Mouse (Mus musculus) left cerebral cortex, postnatal 36 days (tissue): Measurements from ENCODE around the gene Col4a2. TPM values are rescaled to one million over a fixed set of nuclear protein-coding genes. Genes with fewer than 3 reads are reported as not detected.

Experiments
- DNase-seq, 2 experiments: peaks; one replicate each; pipeline ENCODE4 v3.0.0; 2021 to 2022; ENCODE audit warnings: low spot score in 2 of 2, mixed read lengths in 1 of 2
- intact Hi-C: fragments of 180-260 bp; cut with DNase I; formaldehyde crosslinking; loops from one replicate; pipeline ENCODE4 v1.15.1; 2025
- total RNA-seq, 2 experiments: library from RNA; stranded (reverse); gene quantifications; 2 replicates each; pipeline ENCODE4 v1.2.3; 2021

The Col4a2 gene
- total RNA-seq, 2 experiments from 2014 or later, result 38.9 to 64.6 TPM

- intact Hi-C loops, result no loop called here
- no peak for DNase-seq
Observed at GRCm38 (mm10) chr8:11348622-11349021, 36.0 kb downstream of the Col4a2 start.

GRCm38 (mm10) chr8:11351355-11351754 lies 38.8 kb downstream of the Col4a2 start:
- DNase-seq, result no peak
- intact Hi-C loops, result no loop called here

DNA sequence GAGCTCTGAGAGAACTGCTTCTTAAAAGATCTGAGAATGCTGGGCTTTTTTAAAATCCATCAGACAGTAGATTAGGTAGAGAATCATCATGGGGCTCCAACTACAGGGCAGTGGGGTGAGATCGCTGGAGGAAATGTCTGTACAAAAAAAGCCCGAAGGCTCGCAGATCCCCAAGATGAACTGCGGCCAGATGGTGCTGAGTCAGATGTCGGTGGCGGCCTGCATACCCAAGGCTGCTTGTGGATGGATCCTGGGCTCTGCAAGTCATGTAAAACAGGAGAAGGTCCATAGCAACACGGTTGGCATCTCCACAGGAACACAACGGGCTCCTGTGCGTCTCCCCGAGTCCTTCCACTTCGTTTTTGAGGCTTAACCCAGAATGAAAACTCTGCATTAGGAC lies 39.9 kb downstream of the Col4a2 start:
- peak; percentile 50 to 63 for DNase-seq
- intact Hi-C loops, result no loop called here

DNA sequence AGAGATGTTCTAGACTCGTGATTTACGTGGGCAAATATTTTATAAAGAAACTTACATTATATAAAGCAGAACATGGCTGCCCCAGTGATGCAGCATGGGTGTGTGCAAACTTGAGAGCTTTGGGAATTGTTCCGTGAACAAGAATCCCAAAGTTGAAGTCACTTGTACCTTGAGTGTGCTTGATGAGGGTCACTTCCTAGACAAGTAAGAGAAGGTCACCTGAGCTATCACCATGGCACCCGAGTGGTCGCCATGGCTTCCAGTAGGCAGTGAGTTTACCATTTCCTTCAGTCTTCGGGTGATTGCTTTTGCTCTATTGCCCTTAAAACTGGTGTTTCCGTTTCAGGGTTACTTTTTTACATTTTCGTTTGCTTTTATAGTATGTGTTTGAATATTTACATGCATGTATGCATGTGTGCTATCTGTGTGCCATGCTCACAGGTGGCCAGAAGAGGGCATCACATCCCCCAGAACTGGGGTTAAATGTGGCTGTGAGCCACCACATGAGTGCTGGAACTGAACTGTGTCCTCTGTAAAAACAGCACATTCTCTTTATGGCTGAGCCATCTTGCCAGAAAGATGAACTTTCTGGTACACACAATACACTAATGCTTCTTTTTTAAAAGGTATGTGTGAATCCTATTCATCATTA lies 42.3 kb downstream of the Col4a2 start:
- intact Hi-C loops, result no loop called here

GRCm38 (mm10) chr8:11355900-11356299 lies 43.3 kb downstream of the Col4a2 start:
- no peak for DNase-seq
- intact Hi-C loops, result no loop called here

More for the DNA sequence above, 42.3 kb downstream of the Col4a2 start:
- DNase-seq, result no peak

DNA sequence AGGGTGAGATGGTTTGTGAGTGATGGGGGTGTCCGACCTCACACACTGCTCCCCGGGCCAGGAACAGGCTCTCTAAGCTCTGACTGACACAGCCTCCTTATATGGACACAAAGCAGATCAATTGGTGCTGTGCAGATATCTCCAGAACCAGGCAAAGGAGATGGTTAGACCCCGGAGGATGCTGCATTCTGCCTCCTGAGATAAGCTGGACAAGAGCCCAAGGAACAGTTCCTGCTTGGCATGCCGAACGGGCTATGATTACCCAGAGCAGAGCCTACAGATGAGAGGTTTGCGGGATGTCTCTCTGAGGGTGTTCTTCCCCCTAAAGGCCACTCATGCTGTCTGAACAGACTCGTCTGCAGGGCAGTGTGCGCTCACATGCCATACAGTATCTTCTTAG lies 44.2 kb downstream of the Col4a2 start:
- intact Hi-C loops, result no loop called here
- DNase-seq, result no peak

DNA sequence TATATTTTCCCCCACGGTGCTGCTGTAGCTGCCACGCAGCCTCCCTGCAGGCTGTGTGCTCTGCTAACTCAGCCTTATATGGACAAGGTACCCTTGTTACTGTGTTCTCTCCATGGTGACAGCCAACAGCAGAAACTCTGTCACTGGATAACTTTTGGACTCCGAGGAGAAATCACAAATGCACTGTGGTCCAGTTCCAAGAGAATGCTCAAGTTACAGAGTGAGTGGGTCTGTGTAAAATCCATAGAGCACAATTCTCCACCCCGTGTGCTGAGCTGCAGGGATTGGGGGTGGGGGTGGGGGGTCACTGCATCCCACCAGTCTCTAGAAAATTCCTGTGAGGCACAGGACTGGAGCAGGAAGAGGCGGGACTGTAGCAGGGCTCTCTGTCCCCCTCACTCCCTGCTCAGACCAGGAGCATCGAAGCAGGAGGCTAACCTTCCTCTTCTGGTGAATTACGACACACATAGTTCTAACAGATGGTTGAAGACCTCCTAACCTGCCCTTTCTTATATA lies 45.4 kb downstream of the Col4a2 start:
- no peak for DNase-seq
- intact Hi-C loops, result no loop called here

DNA sequence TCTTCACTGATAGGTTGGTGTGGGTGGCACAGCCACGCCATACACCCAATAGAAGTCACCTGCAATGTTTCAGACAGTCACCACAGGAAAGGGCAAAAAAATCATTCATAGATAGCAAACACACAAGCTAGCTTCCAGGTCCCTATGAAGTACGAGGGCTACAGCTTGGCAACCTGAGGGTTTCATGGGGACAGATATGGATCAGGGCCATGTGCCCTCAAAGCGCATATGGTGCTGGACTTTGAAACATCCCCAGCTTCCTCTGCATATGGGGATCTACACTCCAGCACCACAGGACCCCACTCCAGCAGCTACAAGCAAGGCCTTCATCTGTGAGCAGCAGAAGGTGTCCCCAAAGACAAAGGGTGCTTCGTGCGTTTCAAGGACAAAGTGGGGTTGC lies 47.2 kb downstream of the Col4a2 start:
- intact Hi-C loops, result no loop called here
- no peak for DNase-seq

DNA sequence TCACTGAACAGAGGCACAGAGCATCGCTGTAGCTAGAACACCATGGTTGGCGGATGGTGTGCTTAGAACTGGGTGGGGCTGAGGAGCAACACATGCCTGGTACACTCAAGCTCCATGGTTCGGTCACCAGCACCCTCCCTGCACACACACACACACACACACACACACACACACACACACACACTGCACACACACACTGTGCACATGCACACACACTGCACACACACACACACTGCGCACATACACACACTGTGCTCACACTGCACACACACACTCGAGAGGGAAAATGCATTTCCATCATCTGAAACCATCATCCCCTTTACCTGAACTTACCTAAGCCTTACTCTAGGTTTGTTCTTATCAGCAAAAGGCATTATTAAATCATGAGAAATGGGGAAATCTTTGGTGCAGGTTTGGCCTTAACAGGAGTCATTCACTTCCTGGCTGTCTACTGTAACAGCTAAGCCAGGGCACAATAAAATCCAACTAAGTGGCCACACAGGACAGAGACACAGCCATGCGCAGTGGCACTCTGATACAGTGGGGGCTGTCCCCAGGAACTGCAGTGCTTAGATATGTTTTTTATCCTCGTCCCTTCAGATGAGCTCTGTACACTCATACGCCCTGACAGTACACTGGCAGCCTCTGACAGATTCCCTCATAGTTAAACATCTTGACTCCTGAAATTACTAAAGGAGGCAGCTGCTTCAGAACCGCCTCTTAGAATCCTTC lies 49.1 kb downstream of the Col4a2 start:
- intact Hi-C loops, result no loop called here
- no peak for DNase-seq

GRCm38 (mm10) chr8:11362278-11363214 lies 49.9 kb downstream of the Col4a2 start:
- intact Hi-C loops, result no loop called here
- no peak for DNase-seq

GRCm38 (mm10) chr8:11363340-11364126 lies 50.9 kb downstream of the Col4a2 start:
- no peak for DNase-seq
- intact Hi-C loops, result no loop called here

GRCm38 (mm10) chr8:11366251-11366650 lies 53.6 kb downstream of the Col4a2 start:
- no peak for DNase-seq
- intact Hi-C loops, result no loop called here

DNA sequence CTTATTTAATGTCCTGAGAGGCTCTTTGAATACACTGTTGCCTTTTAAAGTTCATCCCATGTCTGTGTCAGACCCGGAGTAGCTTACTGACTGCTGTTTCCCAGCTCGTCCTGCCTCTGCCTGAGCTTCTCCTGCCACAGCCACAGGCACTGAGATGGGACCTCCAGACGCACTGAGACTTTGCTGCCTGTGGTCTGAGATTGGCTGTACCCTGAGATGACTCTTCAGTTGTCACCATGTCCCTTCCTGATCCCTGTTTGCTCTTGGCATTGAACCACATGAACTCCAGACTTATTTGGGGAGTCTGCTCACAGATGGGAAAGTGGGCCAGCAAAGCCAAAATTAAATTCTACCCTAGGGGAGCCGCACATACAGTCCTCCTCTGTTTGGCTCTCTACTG lies 54.1 kb downstream of the Col4a2 start:
- no peak for DNase-seq
- intact Hi-C loops, result no loop called here

- intact Hi-C loops, result no loop called here
- DNase-seq, result no peak
Observed at GRCm38 (mm10) chr8:11367670-11368069, 55.1 kb downstream of the Col4a2 start.

DNA sequence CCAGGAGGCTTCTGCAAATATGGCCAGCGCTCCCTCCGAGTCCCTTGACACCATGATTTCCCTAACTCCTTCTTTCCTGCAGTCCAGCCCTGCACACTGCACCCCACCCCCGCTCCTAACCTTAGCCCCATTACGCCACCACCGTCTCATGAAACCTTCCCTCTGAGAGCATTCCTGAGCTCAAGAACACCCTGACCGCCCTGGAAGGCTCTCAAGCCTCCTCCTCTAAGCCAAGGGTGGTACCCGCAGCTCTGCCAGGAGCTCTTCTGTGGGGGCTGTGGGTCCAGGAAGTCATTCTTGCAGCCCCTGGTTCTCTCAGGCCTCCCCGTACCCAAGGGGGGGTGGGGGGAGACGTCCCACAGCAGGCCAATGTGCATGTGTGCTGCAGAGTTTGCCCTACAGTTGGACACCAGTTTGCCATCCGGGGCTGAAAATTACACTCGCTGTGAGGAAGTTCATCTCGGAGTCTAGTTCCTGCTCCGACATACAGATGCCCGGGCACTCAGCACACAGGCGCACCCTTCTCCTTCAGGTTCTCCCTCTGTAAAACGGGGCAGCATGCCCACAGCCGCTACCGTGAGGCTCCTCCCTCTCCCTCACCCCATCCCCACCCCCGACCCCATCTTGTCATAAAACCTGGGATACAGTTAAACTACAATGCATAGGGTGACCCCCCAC lies 57.1 kb downstream of the Col4a2 start:
- intact Hi-C loops, result loop anchor here (5.0 kb wide), 1 partner anchor 102 kb away; no protein-coding TSS in a partner anchor
- no peak for DNase-seq

DNA sequence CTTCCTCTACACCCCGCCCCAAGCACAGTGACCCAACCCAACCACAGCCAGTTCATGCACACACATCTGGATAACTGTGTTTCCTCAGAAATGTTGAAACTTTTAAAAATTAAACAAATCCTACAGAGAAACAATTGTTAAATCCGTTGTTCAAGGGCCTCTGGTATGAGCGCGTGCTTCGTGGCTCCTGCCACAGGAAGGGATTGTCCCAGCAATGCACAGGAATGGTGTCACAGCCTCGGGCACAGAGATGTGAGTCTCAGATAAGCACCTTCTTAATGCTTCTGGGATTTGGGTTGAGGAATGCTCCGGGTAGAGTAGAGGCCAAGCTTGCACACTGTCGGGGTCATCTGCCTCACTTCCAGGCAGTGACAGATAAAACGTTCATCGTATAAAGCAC lies 58.7 kb downstream of the Col4a2 start:
- DNase-seq, result no peak
- intact Hi-C loops, result loop anchor here (5.0 kb wide), 1 partner anchor 104 kb away; no protein-coding TSS in a partner anchor

- peak in 1 of 2 experiments; percentile 49 for DNase-seq
- intact Hi-C loops, result loop anchor here (5.0 kb wide), 1 partner anchor 105 kb away; no protein-coding TSS in a partner anchor
Observed at GRCm38 (mm10) chr8:11372080-11372479, 59.5 kb downstream of the Col4a2 start.

DNA sequence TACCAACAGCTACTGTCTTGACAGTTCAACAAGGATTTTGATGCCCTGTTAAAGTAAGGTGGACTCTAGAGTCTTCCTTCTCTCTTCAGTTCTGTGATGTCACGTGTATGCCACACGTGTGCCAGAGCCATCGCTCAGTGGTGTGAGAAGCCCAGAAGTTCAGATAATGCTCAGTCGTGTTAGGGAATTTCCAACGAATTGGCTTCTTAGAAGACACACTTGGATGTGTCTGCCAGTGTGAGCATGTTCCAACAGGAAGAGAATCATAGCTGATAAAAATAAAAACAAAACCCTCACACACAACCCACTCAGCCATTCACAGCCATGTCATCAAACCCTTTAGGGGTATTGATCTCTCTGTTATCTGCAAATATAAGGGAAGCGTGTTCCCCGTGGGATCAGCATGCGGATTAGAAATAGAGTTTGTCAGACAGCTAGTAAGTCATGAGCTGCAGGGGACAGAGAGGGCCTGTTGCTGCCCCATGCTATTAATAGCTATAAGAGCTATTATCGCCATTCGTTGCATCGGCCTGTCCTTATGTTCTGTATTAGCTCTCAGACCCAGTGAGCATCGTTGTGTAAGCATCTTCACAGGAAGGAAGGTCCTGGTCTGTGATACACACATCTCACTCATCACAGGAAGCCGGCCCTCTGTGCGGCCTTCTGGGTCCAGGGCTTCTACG lies 61.2 kb downstream of the Col4a2 start:
- DNase-seq, result no peak
- intact Hi-C loops, result loop anchor here (5.0 kb wide), 1 partner anchor 106 kb away; no protein-coding TSS in a partner anchor
